Mouse (Mus musculus) embryonic facial prominence, embryonic 14.5 days (tissue): ENCODE measurements around the gene Btg1. TPM values are rescaled to one million over a fixed set of nuclear protein-coding genes. Genes with fewer than 3 reads are reported as not detected.

Experiments
- ATAC-seq: fragments of 200-750 bp; cut with Nextera tagmentation; 2 replicates; pipeline ENCODE4 v1.8.0; 2017; ENCODE audit warnings: low read depth, moderate number of reproducible peaks, moderate TSS enrichment
- DNase-seq: peaks from one replicate; pipeline ENCODE4 v3.0.0-alpha.2; 2015; ENCODE audit warnings: low spot score
- H3K27ac ChIP-seq: fragments of 300-500 bp; sonication (generic); replicated peaks from 2 replicates; pipeline ENCODE4 v1.5.1; 2014; ENCODE audit warnings: low read depth, mild to moderate bottlenecking, low read length, moderate library complexity
- H3K27me3 ChIP-seq: fragments of 300-500 bp; sonication (generic); replicated peaks from 2 replicates; pipeline ENCODE4 v1.6.1; 2014; ENCODE audit warnings: low read length; ENCODE audit not compliant: control insufficient read depth, insufficient read depth
- H3K36me3 ChIP-seq: fragments of 300-500 bp; sonication (generic); 2 replicates; pipeline ENCODE4 v1.6.1; 2014; ENCODE audit warnings: low read length, mixed read lengths; ENCODE audit not compliant: control insufficient read depth, insufficient read depth
- H3K4me1 ChIP-seq: fragments of 300-500 bp; sonication (generic); 2 replicates; pipeline ENCODE4 v1.6.1; 2014; ENCODE audit warnings: antibody characterized with exemption, low read length; ENCODE audit not compliant: control insufficient read depth, insufficient read depth
- H3K4me2 ChIP-seq: fragments of 300-500 bp; sonication (generic); 2 replicates; pipeline ENCODE4 v1.6.1; 2014; ENCODE audit warnings: low read depth, mild to moderate bottlenecking, low read length, moderate library complexity, mixed read lengths
- H3K4me3 ChIP-seq: fragments of 300-500 bp; sonication (generic); 2 replicates; pipeline ENCODE4 v1.5.1; 2014; ENCODE audit warnings: low read depth, mild to moderate bottlenecking, low read length
- H3K9ac ChIP-seq: fragments of 300-500 bp; sonication (generic); 2 replicates; pipeline ENCODE4 v1.6.1; 2014; ENCODE audit warnings: low read depth, mild to moderate bottlenecking, low read length, moderate library complexity, mixed read lengths
- H3K9me3 ChIP-seq: fragments of 300-500 bp; sonication (generic); 2 replicates; pipeline ENCODE4 v1.6.1; 2016; ENCODE audit warnings: low read length; ENCODE audit not compliant: control insufficient read depth
- WGBS: fragments of 180-500 bp; shearing (Covaris S2); extraction: QIAGEN DNeasy Blood & Tissue Kit; methylation state at CpG from one replicate; pipeline ENCODE4 v1.1.7; 2014; 5-methylcytosine and 5-hydroxymethylcytosine counted together
- polyA plus RNA-seq: library from polyadenylated mRNA; unstranded; fragments of >200 nt; fragmentation: Nextera tagmentation; extraction: Ambion mirVana; gene quantifications from 2 replicates; pipeline ENCODE4 v1.2.1, GENCODE M21; 2014

Gene Btg1
- polyA plus RNA-seq, 1 experiment from 2014 or later: 83.2 TPM

GRCm38 (mm10) chr10:96624406-96624805 lies 7.6 kb downstream of the Btg1 start:
- no peak for ATAC-seq
- Histone ChIP-seq H3K36me3 (peaks cover 60% of the 10 kb centered on the region), H3K4me3 (no peak overlapping the region), H3K4me1 (peaks cover 23% of the 10 kb centered on the region), H3K9ac (no peak overlapping the region), H3K9me3 (no peaks in the 10 kb centered on the region), H3K27me3 (no peaks in the 10 kb centered on the region), H3K4me2 (no peak overlapping the region), H3K27ac (no peak overlapping the region)
- WGBS: 95% methylated on average over 2 of the region's 2 CpGs
- no peak for DNase-seq

GRCm38 (mm10) chr10:96625061-96625460 lies 8.3 kb downstream of the Btg1 start:
- peaks cover 54% of the 10 kb centered on the region for H3K36me3 ChIP-seq
- H3K4me2 ChIP-seq: no peak overlapping the region
- whole genome bisulfite sequencing: 92% methylated on average over 4 of the region's 4 CpGs
- H3K9ac ChIP-seq: no peak overlapping the region
- DNase-seq (no peak), ATAC-seq (no peak)
- H3K4me1 ChIP-seq: peaks cover 23% of the 10 kb centered on the region
- no peaks in the 10 kb centered on the region for H3K9me3 ChIP-seq
- H3K27ac ChIP-seq: no peak overlapping the region
- H3K27me3 ChIP-seq: no peaks in the 10 kb centered on the region
- no peak overlapping the region for H3K4me3 ChIP-seq

GRCm38 (mm10) chr10:96625682-96626081 lies 8.9 kb downstream of the Btg1 start:
- H3K36me3 ChIP-seq: peaks cover 49% of the 10 kb centered on the region
- DNase-seq (no peak), ATAC-seq (no peak)
- H3K27ac ChIP-seq: no peak overlapping the region
- H3K9ac ChIP-seq: no peak overlapping the region
- H3K4me1 ChIP-seq: peaks cover 21% of the 10 kb centered on the region
- H3K27me3 ChIP-seq: no peaks in the 10 kb centered on the region
- WGBS: 75% methylated on average over 4 of the region's 4 CpGs
- H3K4me2 ChIP-seq: no peak overlapping the region
- H3K9me3 ChIP-seq: no peaks in the 10 kb centered on the region
- H3K4me3 ChIP-seq: no peak overlapping the region

- WGBS: 94% methylated on average over 10 of the region's 10 CpGs
- no peak overlapping the region for H3K4me3 ChIP-seq
- H3K27me3 ChIP-seq: no peaks in the 10 kb centered on the region
- DNase-seq (no peak), ATAC-seq (no peak)
- H3K9me3 ChIP-seq: no peaks in the 10 kb centered on the region
- peaks cover 20% of the 10 kb centered on the region for H3K4me1 ChIP-seq
- no peak overlapping the region for H3K27ac ChIP-seq
- H3K4me2 ChIP-seq: no peak overlapping the region
- no peak overlapping the region for H3K9ac ChIP-seq
- peaks cover 47% of the 10 kb centered on the region for H3K36me3 ChIP-seq
Measured at GRCm38 (mm10) chr10:96626120-96626750, 9.4 kb downstream of the Btg1 start.

GRCm38 (mm10) chr10:96627332-96627731 lies 10.5 kb downstream of the Btg1 start:
- 90% methylated on average over 10 of the region's 10 CpGs for WGBS
- Histone ChIP-seq H3K4me3 (no peak overlapping the region), H3K36me3 (peaks cover 39% of the 10 kb centered on the region), H3K4me1 (peaks cover 15% of the 10 kb centered on the region; the same call in 1 of the 2 replicates), H3K27me3 (no peaks in the 10 kb centered on the region), H3K27ac (no peak overlapping the region), H3K9me3 (no peaks in the 10 kb centered on the region), H3K4me2 (no peak overlapping the region), H3K9ac (no peak overlapping the region)
- ATAC-seq: no peak
- no peak for DNase-seq

DNA sequence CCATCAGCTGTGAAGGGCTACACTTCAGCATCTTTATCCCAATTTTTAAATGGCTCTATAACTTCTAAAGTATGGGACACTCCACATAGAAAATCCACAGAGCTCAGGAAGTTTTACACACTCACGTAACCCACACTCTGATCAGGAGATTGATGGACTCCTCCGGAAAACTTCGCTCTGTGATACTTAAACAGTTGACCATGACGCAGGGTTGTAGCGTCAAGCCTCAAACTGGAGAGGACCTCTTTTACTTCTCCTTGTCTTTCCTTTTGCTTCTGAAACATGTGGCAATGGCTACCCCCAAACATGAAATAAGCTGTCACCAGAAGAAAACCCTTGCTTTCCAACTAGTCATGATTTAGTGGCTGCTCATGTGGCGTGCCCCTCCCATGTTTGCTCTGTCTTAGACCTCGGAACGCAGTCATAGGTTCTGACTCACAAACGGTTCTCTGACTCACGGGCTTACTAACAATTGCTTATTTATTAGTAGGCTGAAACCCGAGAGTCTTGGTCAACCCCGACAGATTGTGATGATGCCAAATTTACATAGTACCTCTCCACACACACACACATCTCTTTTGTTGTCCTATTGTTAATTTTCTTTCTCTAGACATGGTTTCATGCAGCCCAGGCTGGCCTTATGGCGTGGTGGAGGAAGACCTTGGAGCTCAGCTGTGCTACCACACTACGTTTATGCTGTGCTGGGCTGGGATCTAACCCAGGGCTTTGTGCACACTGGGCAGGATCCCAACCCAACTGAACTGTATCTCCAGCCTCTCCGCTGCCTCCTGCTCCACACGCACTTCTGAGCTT lies 11.5 kb downstream of the Btg1 start:
- DNase-seq: no peak
- H3K36me3 ChIP-seq: peaks cover 30% of the 10 kb centered on the region; the same call in 1 of the 2 replicates
- H3K4me1 ChIP-seq: peaks cover 16% of the 10 kb centered on the region; the same call in 1 of the 2 replicates
- no peaks in the 10 kb centered on the region for H3K9me3 ChIP-seq
- H3K27me3 ChIP-seq: no peaks in the 10 kb centered on the region
- no peak overlapping the region for H3K4me3 ChIP-seq
- no peak overlapping the region for H3K9ac ChIP-seq
- no peak overlapping the region for H3K4me2 ChIP-seq
- no peak for ATAC-seq
- H3K27ac ChIP-seq: no peak overlapping the region
- 86% methylated on average over 16 of the region's 16 CpGs for WGBS

DNA sequence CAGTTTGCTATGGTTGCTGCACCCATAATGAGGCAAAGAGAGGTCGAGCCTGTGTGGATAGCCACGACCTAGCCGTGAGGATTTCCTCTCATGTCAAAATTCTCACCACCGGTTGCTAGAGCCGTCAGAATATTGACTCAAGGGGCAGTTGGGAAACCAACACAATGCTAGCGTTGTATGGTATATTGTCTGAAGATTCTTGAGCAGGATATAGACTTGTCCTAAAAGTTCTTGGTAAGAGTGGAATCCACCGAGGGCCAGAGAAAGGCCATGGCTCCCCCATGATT lies 12.1 kb downstream of the Btg1 start:
- no peak overlapping the region for H3K9ac ChIP-seq
- no peak for ATAC-seq
- H3K36me3 ChIP-seq: peaks cover 28% of the 10 kb centered on the region; the same call in 1 of the 2 replicates
- H3K4me1 ChIP-seq: peaks cover 18% of the 10 kb centered on the region
- H3K27me3 ChIP-seq: no peaks in the 10 kb centered on the region
- H3K4me2 ChIP-seq: no peak overlapping the region
- no peaks in the 10 kb centered on the region for H3K9me3 ChIP-seq
- 87% methylated on average over 7 of the region's 7 CpGs for WGBS
- DNase-seq: no peak
- H3K27ac ChIP-seq: no peak overlapping the region
- H3K4me3 ChIP-seq: no peak overlapping the region

DNA sequence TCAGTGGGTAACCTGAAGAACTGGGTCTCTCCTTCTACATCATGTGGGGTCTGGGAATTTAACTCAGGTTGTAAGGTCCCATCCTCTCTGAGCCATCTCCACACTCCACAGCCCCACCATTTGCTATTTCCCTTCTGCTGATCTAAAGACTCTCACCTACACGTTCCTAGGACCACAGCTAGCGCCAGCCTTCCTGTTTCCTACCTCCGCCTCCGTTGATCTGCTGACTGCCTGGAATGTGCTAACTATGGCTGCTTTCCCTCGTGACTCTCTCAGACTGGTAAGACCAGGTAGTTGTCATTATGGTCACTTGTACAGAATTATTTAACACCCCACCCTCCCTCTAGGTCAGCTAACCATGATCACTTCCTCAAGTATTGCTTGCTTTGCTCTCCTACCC lies 13.3 kb downstream of the Btg1 start:
- 78% methylated on average over 5 of the region's 5 CpGs for WGBS

More for the DNA sequence above, 13.3 kb downstream of the Btg1 start:
- H3K9me3 ChIP-seq: no peaks in the 10 kb centered on the region
- DNase-seq (no peak), ATAC-seq (no peak)
- no peak overlapping the region for H3K4me3 ChIP-seq
- no peak overlapping the region for H3K27ac ChIP-seq
- no peak overlapping the region for H3K9ac ChIP-seq
- peaks cover 20% of the 10 kb centered on the region; the same call in 1 of the 2 replicates for H3K36me3 ChIP-seq
- no peak overlapping the region for H3K4me2 ChIP-seq
- no peaks in the 10 kb centered on the region for H3K27me3 ChIP-seq
- peaks cover 17% of the 10 kb centered on the region for H3K4me1 ChIP-seq
